Mouse (Mus musculus): ENCODE results near the gene Msantd3.

Msantd3 gene

GRCm38 (mm10) chr4:48592328-48592727, 52.6 kb downstream of the Msantd3 start:
- no peak for ATAC-seq (ENCODE audit: insufficient number of reproducible peaks, low FRiP score, low TSS enrichment)

- ATAC-seq (ENCODE audit: insufficient number of reproducible peaks, low FRiP score, low TSS enrichment) = no peak
These were observed 53.1 kb downstream of the Msantd3 start for GRCm38 (mm10) chr4:48592844-48593243.

GRCm38 (mm10) chr4:48596111-48596510, 56.4 kb downstream of the Msantd3 start:
- no peak for ATAC-seq (ENCODE audit: insufficient number of reproducible peaks, low FRiP score, low TSS enrichment)

- no peak for ATAC-seq (ENCODE audit: insufficient number of reproducible peaks, low FRiP score, low TSS enrichment)
These were observed 65.9 kb downstream of the Msantd3 start for GRCm38 (mm10) chr4:48605650-48606049.

GRCm38 (mm10) chr4:48609485-48609884, 69.8 kb downstream of the Msantd3 start:
- ATAC-seq (ENCODE audit: insufficient number of reproducible peaks, low FRiP score, low TSS enrichment) = no peak

GRCm38 (mm10) chr4:48610251-48610650, 70.5 kb downstream of the Msantd3 start:
- ATAC-seq (ENCODE audit: insufficient number of reproducible peaks, low FRiP score, low TSS enrichment) = no peak

Data from cerebellum, adult (tissue).